Mouse (Mus musculus): ENCODE results near the gene Amigo3. TPM values are rescaled to one million over a fixed set of nuclear protein-coding genes. Genes with fewer than 3 reads are reported as not detected.

The Amigo3 gene
- polyA plus RNA-seq, 1 experiment from 2014 or later, result 1.5 TPM

- H3K4me1 ChIP-seq (replicated peaks), result no peaks in the 10 kb centered on the region
- no peak for ATAC-seq (ENCODE audit: insufficient read depth)
- H3K36me3 ChIP-seq (replicated peaks), result peaks cover 87% of the 10 kb centered on the region
- H3K9me3 ChIP-seq (replicated peaks), result no peaks in the 10 kb centered on the region
- H3K4me2 ChIP-seq, result no peak overlapping the region
- WGBS (ENCODE audit: insufficient replicate concordance), result 94% methylated on average over 2 of the region's 2 CpGs
- H3K9ac ChIP-seq, result no peak overlapping the region
- no peaks in the 10 kb centered on the region for H3K27me3 ChIP-seq
- H3K4me3 ChIP-seq (replicated peaks), result no peak overlapping the region
- H3K27ac ChIP-seq (replicated peaks), result no peak overlapping the region
These were observed 17.4 kb upstream of the Amigo3 start for GRCm38 (mm10) chr9:108035331-108036156.

GRCm38 (mm10) chr9:108044751-108045492, 8.0 kb upstream of the Amigo3 start:
- no peak for ATAC-seq (ENCODE audit: insufficient read depth)
- peaks cover 34% of the 10 kb centered on the region for H3K4me1 ChIP-seq (replicated peaks)
- no peak overlapping the region for H3K9ac ChIP-seq
- H3K9me3 ChIP-seq (replicated peaks), result no peaks in the 10 kb centered on the region
- WGBS (ENCODE audit: insufficient replicate concordance), result 88% methylated on average over 8 of the region's 8 CpGs
- H3K4me2 ChIP-seq, result no peak overlapping the region
- H3K36me3 ChIP-seq (replicated peaks), result peaks cover 77% of the 10 kb centered on the region
- no peaks in the 10 kb centered on the region for H3K27me3 ChIP-seq
- H3K4me3 ChIP-seq (replicated peaks), result no peak overlapping the region
- no peak overlapping the region for H3K27ac ChIP-seq (replicated peaks)

GRCm38 (mm10) chr9:108046582-108046981, 6.4 kb upstream of the Amigo3 start:
- Histone ChIP-seq H3K9me3 (replicated peaks) (no peaks in the 10 kb centered on the region), H3K27me3 (no peaks in the 10 kb centered on the region), H3K27ac (replicated peaks) (peak overlapping the region; percentile 90), H3K4me3 (replicated peaks) (no peak overlapping the region), H3K36me3 (replicated peaks) (peaks cover 78% of the 10 kb centered on the region), H3K4me2 (peak overlapping the region; percentile 94; the same call in 1 of the 2 replicates), H3K4me1 (replicated peaks) (peaks cover 46% of the 10 kb centered on the region), H3K9ac (no peak overlapping the region)
- no peak for ATAC-seq (ENCODE audit: insufficient read depth)
- 78% methylated on average over 4 of the region's 4 CpGs for WGBS (ENCODE audit: insufficient replicate concordance)

GRCm38 (mm10) chr9:108047601-108048565, 5.1 kb upstream of the Amigo3 start:
- 34% methylated on average over 17 of the region's 17 CpGs for WGBS (ENCODE audit: insufficient replicate concordance)
- ATAC-seq (ENCODE audit: insufficient read depth), result no peak; the same call in 1 of the 2 replicates
- peaks cover 59% of the 10 kb centered on the region for H3K4me1 ChIP-seq (replicated peaks)
- peak overlapping the region; percentile 56 for H3K9ac ChIP-seq
- no peaks in the 10 kb centered on the region for H3K9me3 ChIP-seq (replicated peaks)
- peak overlapping the region; percentile 90 for H3K27ac ChIP-seq (replicated peaks)
- no peaks in the 10 kb centered on the region for H3K27me3 ChIP-seq
- peaks cover 78% of the 10 kb centered on the region for H3K36me3 ChIP-seq (replicated peaks)
- H3K4me3 ChIP-seq (replicated peaks), result peak overlapping the region; percentile 74
- H3K4me2 ChIP-seq, result peak overlapping the region; percentile 94

GRCm38 (mm10) chr9:108048566-108048955, 4.4 kb upstream of the Amigo3 start:
- H3K36me3 ChIP-seq (replicated peaks), result peaks cover 78% of the 10 kb centered on the region
- peak overlapping the region; percentile 90 for H3K27ac ChIP-seq (replicated peaks)
- H3K4me2 ChIP-seq, result peak overlapping the region; percentile 94
- H3K9ac ChIP-seq, result peak overlapping the region; percentile 56
- ATAC-seq (ENCODE audit: insufficient read depth), result peak; percentile 4
- no peaks in the 10 kb centered on the region for H3K9me3 ChIP-seq (replicated peaks)
- no peaks in the 10 kb centered on the region for H3K27me3 ChIP-seq
- H3K4me1 ChIP-seq (replicated peaks), result peaks cover 66% of the 10 kb centered on the region
- H3K4me3 ChIP-seq (replicated peaks), result peak overlapping the region; percentile 74
- under 1% methylated on average over 19 of the region's 19 CpGs for WGBS (ENCODE audit: insufficient replicate concordance)

- WGBS (ENCODE audit: insufficient replicate concordance), result under 1% methylated on average over 39 of the region's 39 CpGs
- ATAC-seq (ENCODE audit: insufficient read depth), result peak; percentile 93
These were observed 3.9 kb upstream of the Amigo3 start, which contains the start of gene Gmppb for GRCm38 (mm10) chr9:108049016-108049455. Gene Gmppb, plus strand, starts transcription at chr9:108049242.

GRCm38 (mm10) chr9:108049561-108050251, 3.3 kb upstream of the Amigo3 start:
- Histone ChIP-seq H3K9me3 (replicated peaks) (no peaks in the 10 kb centered on the region), H3K27me3 (no peaks in the 10 kb centered on the region), H3K27ac (replicated peaks) (peak overlapping the region; percentile 81), H3K36me3 (replicated peaks) (peaks cover 81% of the 10 kb centered on the region), H3K4me2 (peak overlapping the region; percentile 94), H3K4me3 (replicated peaks) (peak overlapping the region; percentile 74), H3K4me1 (replicated peaks) (peaks cover 75% of the 10 kb centered on the region), H3K9ac (peak overlapping the region; percentile 70)
- WGBS (ENCODE audit: insufficient replicate concordance), result 34% methylated on average over 15 of the region's 15 CpGs
- ATAC-seq (ENCODE audit: insufficient read depth), result no peak

More at GRCm38 (mm10) chr9:108049016-108049455, 3.9 kb upstream of the Amigo3 start, which contains the start of gene Gmppb:
- H3K4me3 ChIP-seq (replicated peaks), result peak within 1 kb of the TSS; percentile 74
- H3K9ac ChIP-seq, result peak within 1 kb of the TSS; percentile 70
- no peaks in the 10 kb centered on the region for H3K9me3 ChIP-seq (replicated peaks)
- peaks cover 78% of the 10 kb centered on the region for H3K36me3 ChIP-seq (replicated peaks)
- peak within 1 kb of the TSS; percentile 90 for H3K27ac ChIP-seq (replicated peaks)
- H3K4me1 ChIP-seq (replicated peaks), result peaks cover 71% of the 10 kb centered on the region
- peak within 1 kb of the TSS; percentile 94 for H3K4me2 ChIP-seq
- H3K27me3 ChIP-seq, result no peaks in the 10 kb centered on the region

- Histone ChIP-seq H3K9me3 (replicated peaks) (no peaks in the 10 kb centered on the region), H3K4me2 (no peak overlapping the region), H3K27me3 (no peaks in the 10 kb centered on the region), H3K27ac (replicated peaks) (no peak overlapping the region), H3K4me3 (replicated peaks) (no peak overlapping the region), H3K9ac (no peak overlapping the region), H3K4me1 (replicated peaks) (peaks cover 74% of the 10 kb centered on the region), H3K36me3 (replicated peaks) (peaks cover 81% of the 10 kb centered on the region)
- no peak for ATAC-seq (ENCODE audit: insufficient read depth)
- WGBS (ENCODE audit: insufficient replicate concordance), result 89% methylated on average over 15 of the region's 15 CpGs
These were observed 1.6 kb upstream of the Amigo3 start for GRCm38 (mm10) chr9:108051184-108051930.

- 86% methylated on average over 4 of the region's 4 CpGs for WGBS (ENCODE audit: insufficient replicate concordance)
- Histone ChIP-seq H3K4me1 (replicated peaks) (peaks cover 69% of the 10 kb centered on the region), H3K9ac (no peak overlapping the region), H3K27me3 (no peaks in the 10 kb centered on the region), H3K4me2 (no peak overlapping the region), H3K4me3 (replicated peaks) (no peak overlapping the region), H3K9me3 (replicated peaks) (no peaks in the 10 kb centered on the region), H3K36me3 (replicated peaks) (peaks cover 81% of the 10 kb centered on the region), H3K27ac (replicated peaks) (peak overlapping the region; percentile 53; the same call in 1 of the 2 replicates)
- no peak for ATAC-seq (ENCODE audit: insufficient read depth)
These were observed 1.1 kb upstream of the Amigo3 start for GRCm38 (mm10) chr9:108051931-108052220.

Data from liver, embryonic 15.5 days (tissue).